Mouse (Mus musculus): ENCODE measurements around the gene Arid1a. TPM values are rescaled to one million over a fixed set of nuclear protein-coding genes. Genes with fewer than 3 reads are reported as not detected.

Gene Arid1a
- total and polyA plus RNA-seq, 2 experiments = 5.9 to 21.9 TPM

DNA sequence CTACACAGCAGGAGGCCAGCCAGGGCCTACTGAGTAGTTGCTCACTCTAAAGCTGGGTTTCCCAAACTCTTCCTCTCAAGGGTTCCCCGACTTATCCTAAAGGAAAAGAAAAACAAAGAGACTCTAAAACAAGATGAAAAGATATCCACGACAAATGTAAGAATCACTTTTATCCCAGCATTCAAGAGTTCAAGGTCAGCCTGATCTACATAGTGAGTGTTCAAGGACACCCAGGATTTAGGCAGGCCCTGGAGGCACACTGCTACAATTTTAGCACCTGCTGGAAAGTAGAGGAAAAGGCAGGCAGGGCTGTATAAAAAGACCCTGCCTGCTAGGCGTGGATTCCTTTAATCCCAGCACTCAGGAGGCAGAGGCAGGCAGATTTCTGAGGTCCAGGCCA lies 12.6 kb upstream of the Arid1a start:
- H3K36me3 ChIP-seq (ENCODE audit: control insufficient read depth, insufficient read depth, low read length) = no peaks in the 10 kb centered on the region
- TF ChIP-seq CTCF (IDR thresholded peaks at IDR 0.05; ENCODE audit: low read depth, low read length) = no peak
- no peak for TF ChIP-seq POLR2A (IDR thresholded peaks at IDR 0.05; ENCODE audit: extremely low read depth, insufficient read depth, low read length)
- no peak overlapping the region for H3K27ac ChIP-seq (replicated peaks; ENCODE audit: insufficient read depth, low read depth, low read length)
- H3K4me1 ChIP-seq (ENCODE audit: control insufficient read depth, insufficient read depth, low read length) = no peaks in the 10 kb centered on the region
- no peak overlapping the region for H3K9ac ChIP-seq (ENCODE audit: low read depth, low read length)
- 75% methylated on average over 3 of the region's 3 CpGs for WGBS
- H3K27me3 ChIP-seq (ENCODE audit: control insufficient read depth, insufficient read depth, low read length) = no peaks in the 10 kb centered on the region
- no peaks in the 10 kb centered on the region for H3K79me2 ChIP-seq (ENCODE audit: control insufficient read depth, insufficient read depth, low read length)
- DNase-seq (ENCODE audit: extremely low read depth, low read depth, low spot score) = no peak
- no peak overlapping the region for H3K4me3 ChIP-seq (ENCODE audit: insufficient read depth, low read depth, low read length)

DNA sequence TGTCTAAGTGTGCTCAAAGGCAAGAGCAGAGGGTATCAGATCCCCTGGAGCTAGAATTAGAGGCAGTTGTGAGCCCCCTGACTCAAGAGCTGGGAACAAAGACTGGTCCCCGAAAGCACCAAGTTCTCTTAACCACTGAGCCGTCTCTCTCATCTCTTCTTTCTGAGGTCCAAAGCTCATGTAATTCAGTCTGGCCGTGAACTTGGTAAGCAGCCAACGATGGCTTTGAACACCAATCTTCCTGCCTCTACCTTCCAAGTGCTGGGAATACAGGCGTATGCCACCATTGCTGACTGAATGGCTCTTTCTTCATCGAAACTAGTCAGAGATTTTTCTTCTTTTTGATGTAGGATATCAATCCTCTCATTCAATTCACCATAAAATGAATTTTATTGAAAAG lies 6.5 kb upstream of the Arid1a start:
- no peak for TF ChIP-seq CTCF (IDR thresholded peaks at IDR 0.05; ENCODE audit: low read depth, low read length)
- no peak for TF ChIP-seq POLR2A (IDR thresholded peaks at IDR 0.05; ENCODE audit: extremely low read depth, insufficient read depth, low read length)
- peak; percentile 75 for DNase-seq (ENCODE audit: extremely low read depth, low read depth, low spot score)
- no peak overlapping the region for H3K27ac ChIP-seq (replicated peaks; ENCODE audit: insufficient read depth, low read depth, low read length)

DNA sequence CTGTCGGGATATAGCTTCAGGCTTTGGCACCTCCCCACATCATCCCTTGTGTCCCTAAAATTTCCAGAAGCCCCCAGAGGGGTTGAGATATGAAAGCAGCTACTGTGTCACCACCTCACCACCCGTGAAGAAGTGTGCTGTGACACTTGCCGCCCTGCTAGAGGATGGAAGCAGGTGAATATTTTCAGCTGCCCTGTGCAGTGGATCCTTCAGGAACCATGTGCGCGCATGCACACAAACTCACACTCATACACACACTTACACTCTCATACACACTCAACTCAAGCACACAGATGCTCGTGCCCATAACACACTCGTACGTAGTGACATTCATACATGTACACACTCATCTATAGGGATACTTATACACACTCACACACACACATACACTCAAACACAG lies 3.1 kb upstream of the Arid1a start:
- WGBS = 89% methylated on average over 8 of the region's 8 CpGs
- TF ChIP-seq POLR2A (IDR thresholded peaks at IDR 0.05; ENCODE audit: extremely low read depth, insufficient read depth, low read length) = no peak
- no peak for TF ChIP-seq CTCF (IDR thresholded peaks at IDR 0.05; ENCODE audit: low read depth, low read length)
- no peaks in the 10 kb centered on the region for H3K27me3 ChIP-seq (ENCODE audit: control insufficient read depth, insufficient read depth, low read length)
- H3K36me3 ChIP-seq (ENCODE audit: control insufficient read depth, insufficient read depth, low read length) = no peaks in the 10 kb centered on the region
- peaks cover 12% of the 10 kb centered on the region for H3K4me1 ChIP-seq (ENCODE audit: control insufficient read depth, insufficient read depth, low read length)
- no peak for DNase-seq (ENCODE audit: extremely low read depth, low read depth, low spot score)
- no peak overlapping the region for H3K27ac ChIP-seq (replicated peaks; ENCODE audit: insufficient read depth, low read depth, low read length)
- no peak overlapping the region for H3K4me3 ChIP-seq (ENCODE audit: insufficient read depth, low read depth, low read length)
- H3K9ac ChIP-seq (ENCODE audit: low read depth, low read length) = no peak overlapping the region
- no peaks in the 10 kb centered on the region for H3K79me2 ChIP-seq (ENCODE audit: control insufficient read depth, insufficient read depth, low read length)

More for the DNA sequence above, 6.5 kb upstream of the Arid1a start:
- Histone ChIP-seq H3K4me3 (ENCODE audit: insufficient read depth, low read depth, low read length) (no peak overlapping the region), H3K36me3 (ENCODE audit: control insufficient read depth, insufficient read depth, low read length) (no peaks in the 10 kb centered on the region), H3K27me3 (ENCODE audit: control insufficient read depth, insufficient read depth, low read length) (no peaks in the 10 kb centered on the region), H3K9ac (ENCODE audit: low read depth, low read length) (no peak overlapping the region), H3K79me2 (ENCODE audit: control insufficient read depth, insufficient read depth, low read length) (no peaks in the 10 kb centered on the region), H3K4me1 (ENCODE audit: control insufficient read depth, insufficient read depth, low read length) (no peaks in the 10 kb centered on the region)
- WGBS = 22% methylated on average over 6 of the region's 6 CpGs

DNA sequence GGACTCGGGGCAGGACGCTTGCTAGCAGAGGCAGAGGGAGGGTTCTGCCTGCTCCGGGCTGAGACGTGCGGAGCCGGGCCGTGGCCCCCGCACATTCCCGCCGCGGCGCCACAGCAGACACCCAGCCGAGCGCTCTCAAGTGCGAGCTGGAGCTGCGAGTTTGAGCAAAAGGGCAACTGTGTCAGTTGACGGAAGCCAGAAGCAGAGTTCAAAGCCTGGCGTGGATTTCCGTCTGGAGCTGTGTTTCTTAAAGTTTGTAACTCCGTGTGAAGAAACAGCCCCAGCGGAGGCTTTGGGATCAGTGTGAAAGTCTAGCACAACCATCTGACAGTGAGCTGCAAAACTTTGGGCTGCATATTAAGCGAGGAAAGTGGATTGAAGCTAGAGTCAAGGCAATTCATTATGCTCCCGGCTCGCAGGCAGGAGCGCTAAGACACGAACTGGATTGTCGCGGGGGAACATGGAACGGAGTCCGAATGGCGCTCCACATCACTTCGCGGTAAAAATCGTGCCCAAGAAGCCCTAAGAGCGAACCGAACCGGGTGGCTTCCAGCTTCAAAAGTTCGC lies 783 bp upstream of the Arid1a start:
- Histone ChIP-seq H3K36me3 (ENCODE audit: control insufficient read depth, insufficient read depth, low read length) (no peaks in the 10 kb centered on the region), H3K4me3 (ENCODE audit: insufficient read depth, low read depth, low read length) (peak overlapping the region; percentile 75), H3K27me3 (ENCODE audit: control insufficient read depth, insufficient read depth, low read length) (no peaks in the 10 kb centered on the region), H3K79me2 (ENCODE audit: control insufficient read depth, insufficient read depth, low read length) (peaks cover 10% of the 10 kb centered on the region), H3K27ac (replicated peaks; ENCODE audit: insufficient read depth, low read depth, low read length) (peak overlapping the region; percentile 96), H3K9ac (ENCODE audit: low read depth, low read length) (peak overlapping the region; percentile 88), H3K4me1 (ENCODE audit: control insufficient read depth, insufficient read depth, low read length) (peaks cover 13% of the 10 kb centered on the region)
- DNase-seq (ENCODE audit: extremely low read depth, low read depth, low spot score) = peak; percentile 82
- under 1% methylated on average over 38 of the region's 38 CpGs for WGBS
- TF ChIP-seq POLR2A (IDR thresholded peaks at IDR 0.05; ENCODE audit: extremely low read depth, insufficient read depth, low read length) (peak; percentile 81; the same call in 1 of the 2 replicates), CTCF (IDR thresholded peaks at IDR 0.05; ENCODE audit: low read depth, low read length) (no peak)

DNA sequence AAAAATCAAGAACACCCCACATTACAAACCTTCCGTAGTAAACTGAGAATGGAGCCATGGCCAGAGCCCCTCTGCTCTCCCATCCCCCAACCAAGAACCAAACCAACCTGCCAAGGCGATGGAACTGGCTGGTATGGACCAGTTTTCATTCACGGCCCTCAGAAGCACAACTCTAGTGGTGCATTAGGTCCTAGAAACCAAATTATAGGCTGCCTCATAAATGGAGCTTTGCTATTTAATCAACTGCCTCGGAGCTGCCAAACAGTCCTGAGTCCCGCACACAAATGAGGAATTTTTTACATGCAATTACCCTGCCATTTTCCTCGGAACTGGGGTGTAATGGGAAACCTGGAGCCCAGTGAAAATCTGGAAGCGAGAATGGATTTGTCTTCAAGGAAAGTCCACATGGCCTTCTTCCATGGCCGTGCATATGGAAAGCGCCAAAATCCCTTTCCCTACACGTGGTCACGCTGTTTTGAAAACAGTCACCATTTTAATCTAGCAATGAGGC lies 653 bp downstream of the Arid1a start:
- H3K79me2 ChIP-seq (ENCODE audit: control insufficient read depth, insufficient read depth, low read length) = peaks cover 20% of the 10 kb centered on the region
- peaks cover 13% of the 10 kb centered on the region for H3K4me1 ChIP-seq (ENCODE audit: control insufficient read depth, insufficient read depth, low read length)
- H3K36me3 ChIP-seq (ENCODE audit: control insufficient read depth, insufficient read depth, low read length) = no peaks in the 10 kb centered on the region
- TF ChIP-seq CTCF (IDR thresholded peaks at IDR 0.05; ENCODE audit: low read depth, low read length) (no peak), POLR2A (IDR thresholded peaks at IDR 0.05; ENCODE audit: extremely low read depth, insufficient read depth, low read length) (no peak)
- peak overlapping the region; percentile 48 for H3K9ac ChIP-seq (ENCODE audit: low read depth, low read length)
- H3K4me3 ChIP-seq (ENCODE audit: insufficient read depth, low read depth, low read length) = peak overlapping the region; percentile 11; the same call in 1 of the 2 replicates
- WGBS = 19% methylated on average over 11 of the region's 11 CpGs
- DNase-seq (ENCODE audit: extremely low read depth, low read depth, low spot score) = peak; percentile 38
- no peaks in the 10 kb centered on the region for H3K27me3 ChIP-seq (ENCODE audit: control insufficient read depth, insufficient read depth, low read length)
- H3K27ac ChIP-seq (replicated peaks; ENCODE audit: insufficient read depth, low read depth, low read length) = peak overlapping the region; percentile 83
